Mouse (Mus musculus): ENCODE data around the gene D930048N14Rik. TPM values are rescaled to one million over a fixed set of nuclear protein-coding genes. Genes with fewer than 3 reads are reported as not detected.
A peak's percentile ranks its signal among the peaks of the same experiment; 100 is the strongest.
"Not testable (repeated sequence)": the region's sequence is repeated elsewhere in the genome, so short reads cannot be mapped to it uniquely, and the experiment has no call there.

The D930048N14Rik gene
- polyA plus RNA-seq, 1 experiment from 2014 or later = 3.8 TPM

DNA sequence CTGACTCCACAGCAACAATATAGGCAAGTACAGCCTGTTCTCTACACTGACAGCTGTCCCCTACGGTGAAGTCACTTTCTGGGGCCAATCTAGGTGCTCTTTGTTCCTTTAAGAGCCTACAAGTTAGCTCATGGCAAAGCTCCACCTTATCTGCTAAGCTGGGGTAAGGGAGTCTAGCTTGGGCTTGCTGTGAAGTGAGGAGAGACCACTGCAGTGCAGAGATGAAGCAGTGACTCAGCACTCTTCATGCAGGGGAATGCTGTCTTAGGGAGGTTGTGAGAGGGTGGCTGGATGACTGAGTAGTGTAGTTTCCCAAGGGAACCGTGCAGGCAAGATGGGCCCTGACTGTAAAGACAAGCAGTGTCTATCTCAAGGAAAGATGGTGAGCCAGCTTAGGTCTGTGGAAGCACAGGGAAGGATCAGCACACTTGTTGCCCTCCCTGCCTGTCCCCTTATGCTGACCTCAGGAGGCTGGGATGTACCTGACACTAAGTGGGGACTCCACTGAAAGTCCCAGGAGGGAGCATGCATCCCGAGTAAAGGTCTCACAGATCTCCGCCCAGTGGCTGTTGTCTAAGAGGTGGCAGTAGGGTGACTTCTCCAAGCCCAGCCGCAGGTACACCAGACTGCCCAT lies 25.4 kb upstream of the D930048N14Rik start:
- no peak for ATAC-seq (ENCODE audit: low FRiP score, low TSS enrichment)
- Histone ChIP-seq H3K36me3 (ENCODE audit: control insufficient read depth, insufficient read depth, low read length) (peaks cover 64% of the 10 kb centered on the region), H3K4me2 (replicated peaks; ENCODE audit: low read depth, low read length) (no peak overlapping the region), H3K4me1 (ENCODE audit: control insufficient read depth, insufficient read depth, low read length) (peaks cover 9% of the 10 kb centered on the region), H3K4me3 (ENCODE audit: low read length) (no peak overlapping the region), H3K9me3 (ENCODE audit: control insufficient read depth, low read length) (no peaks in the 10 kb centered on the region), H3K27ac (ENCODE audit: low read depth, low read length) (no peak overlapping the region), H3K9ac (ENCODE audit: low read depth, low read length) (no peak overlapping the region), H3K27me3 (ENCODE audit: control insufficient read depth, insufficient read depth, low read length) (no peaks in the 10 kb centered on the region)
- 78% methylated on average over 5 of the region's 5 CpGs for WGBS

DNA sequence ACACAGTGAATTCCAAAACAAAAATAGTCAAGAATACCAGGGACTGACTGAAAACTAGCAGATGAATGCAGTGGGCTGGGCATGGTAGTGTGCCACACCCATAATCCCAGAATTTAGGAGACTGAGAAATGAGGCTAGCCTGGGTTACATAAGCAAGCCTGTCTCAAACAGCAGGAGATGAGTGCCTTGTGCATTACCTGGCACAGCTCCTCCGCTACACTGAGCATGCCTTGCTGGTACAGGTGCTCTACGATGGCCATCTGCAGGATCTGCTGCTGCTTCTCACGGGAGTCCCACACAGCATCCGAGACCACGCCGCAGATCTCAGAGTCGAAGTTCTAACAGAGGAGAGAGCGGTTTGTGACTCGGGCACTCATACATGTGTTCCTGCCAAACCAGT lies 23.3 kb upstream of the D930048N14Rik start:
- WGBS = 91% methylated on average over 9 of the region's 9 CpGs
- Histone ChIP-seq H3K4me2 (replicated peaks; ENCODE audit: low read depth, low read length) (no peak overlapping the region), H3K27me3 (ENCODE audit: control insufficient read depth, insufficient read depth, low read length) (no peaks in the 10 kb centered on the region), H3K36me3 (ENCODE audit: control insufficient read depth, insufficient read depth, low read length) (peaks cover 59% of the 10 kb centered on the region), H3K9me3 (ENCODE audit: control insufficient read depth, low read length) (no peaks in the 10 kb centered on the region), H3K4me3 (ENCODE audit: low read length) (no peak overlapping the region), H3K4me1 (ENCODE audit: control insufficient read depth, insufficient read depth, low read length) (0 out of 2 replicates have a peak, but pooled peaks cover 3% of the 10 kb centered on the region), H3K27ac (ENCODE audit: low read depth, low read length) (no peak overlapping the region), H3K9ac (ENCODE audit: low read depth, low read length) (no peak overlapping the region)
- no peak for ATAC-seq (ENCODE audit: low FRiP score, low TSS enrichment)

DNA sequence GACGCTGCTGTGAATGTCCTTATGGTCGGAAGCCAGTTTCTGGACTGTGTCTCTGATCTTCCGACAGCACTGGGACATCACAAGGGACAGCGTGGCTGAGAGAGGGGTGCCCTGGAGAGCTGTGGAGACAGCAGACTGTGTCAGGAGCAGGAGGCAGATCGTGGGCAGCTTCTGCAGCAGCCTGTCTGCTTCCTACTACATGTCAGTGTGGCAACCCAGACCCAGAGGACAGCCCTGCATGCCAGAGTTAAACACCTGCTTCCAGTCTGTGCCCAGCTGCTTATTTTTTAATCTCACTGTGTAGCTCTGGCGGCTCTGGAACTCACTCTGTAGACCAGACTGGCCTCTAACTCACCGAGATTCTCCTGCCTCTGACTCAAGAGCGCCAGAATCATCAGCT lies 22.8 kb upstream of the D930048N14Rik start:
- Histone ChIP-seq H3K4me3 (ENCODE audit: low read length) (no peak overlapping the region), H3K27me3 (ENCODE audit: control insufficient read depth, insufficient read depth, low read length) (no peaks in the 10 kb centered on the region), H3K9ac (ENCODE audit: low read depth, low read length) (no peak overlapping the region), H3K4me1 (ENCODE audit: control insufficient read depth, insufficient read depth, low read length) (0 out of 2 replicates have a peak, but pooled peaks cover 5% of the 10 kb centered on the region), H3K4me2 (replicated peaks; ENCODE audit: low read depth, low read length) (no peak overlapping the region), H3K27ac (ENCODE audit: low read depth, low read length) (no peak overlapping the region), H3K9me3 (ENCODE audit: control insufficient read depth, low read length) (no peaks in the 10 kb centered on the region), H3K36me3 (ENCODE audit: control insufficient read depth, insufficient read depth, low read length) (peaks cover 54% of the 10 kb centered on the region)
- WGBS = 88% methylated on average over 8 of the region's 8 CpGs
- no peak for ATAC-seq (ENCODE audit: low FRiP score, low TSS enrichment)

DNA sequence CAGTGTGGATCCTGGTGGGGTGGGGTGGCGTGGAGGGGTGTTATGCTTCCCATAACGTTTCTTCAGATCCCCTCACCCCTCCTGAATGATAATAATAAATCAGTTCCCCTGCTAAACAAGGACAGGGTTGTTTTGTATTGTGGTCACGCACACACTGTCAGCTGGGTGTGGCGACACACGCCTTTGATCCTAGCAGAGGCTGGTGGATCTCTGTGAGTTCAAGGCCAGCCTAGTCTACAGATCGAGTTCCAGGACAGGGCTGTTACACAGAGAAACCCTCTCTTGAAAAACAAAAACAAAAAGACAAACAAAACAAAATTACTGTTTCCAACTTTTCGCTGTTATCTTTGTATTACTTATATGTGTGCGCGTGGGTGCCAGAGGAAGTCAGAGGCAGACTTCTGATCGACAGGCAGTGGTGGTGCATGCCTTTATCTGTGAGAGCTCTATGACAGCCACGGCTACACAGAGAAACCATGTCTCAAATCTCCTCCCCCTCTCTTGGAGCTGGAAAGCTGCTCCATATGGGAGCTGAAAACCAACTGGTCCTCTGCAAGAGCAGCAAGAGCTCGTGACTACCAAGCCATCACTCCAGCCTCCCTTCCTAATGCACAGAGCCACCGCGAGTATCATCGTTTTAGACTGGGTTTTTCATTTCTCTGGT lies 21.0 kb upstream of the D930048N14Rik start:
- H3K9ac ChIP-seq (ENCODE audit: low read depth, low read length) = no peak overlapping the region
- no peak overlapping the region for H3K4me2 ChIP-seq (replicated peaks; ENCODE audit: low read depth, low read length)
- no peak for ATAC-seq (ENCODE audit: low FRiP score, low TSS enrichment)
- 0 out of 2 replicates have a peak, but pooled peaks cover 5% of the 10 kb centered on the region for H3K4me1 ChIP-seq (ENCODE audit: control insufficient read depth, insufficient read depth, low read length)
- 79% methylated on average over 15 of the region's 15 CpGs for WGBS
- H3K4me3 ChIP-seq (ENCODE audit: low read length) = no peak overlapping the region
- no peak overlapping the region for H3K27ac ChIP-seq (ENCODE audit: low read depth, low read length)
- no peaks in the 10 kb centered on the region for H3K27me3 ChIP-seq (ENCODE audit: control insufficient read depth, insufficient read depth, low read length)
- no peaks in the 10 kb centered on the region for H3K9me3 ChIP-seq (ENCODE audit: control insufficient read depth, low read length)
- H3K36me3 ChIP-seq (ENCODE audit: control insufficient read depth, insufficient read depth, low read length) = peaks cover 36% of the 10 kb centered on the region

DNA sequence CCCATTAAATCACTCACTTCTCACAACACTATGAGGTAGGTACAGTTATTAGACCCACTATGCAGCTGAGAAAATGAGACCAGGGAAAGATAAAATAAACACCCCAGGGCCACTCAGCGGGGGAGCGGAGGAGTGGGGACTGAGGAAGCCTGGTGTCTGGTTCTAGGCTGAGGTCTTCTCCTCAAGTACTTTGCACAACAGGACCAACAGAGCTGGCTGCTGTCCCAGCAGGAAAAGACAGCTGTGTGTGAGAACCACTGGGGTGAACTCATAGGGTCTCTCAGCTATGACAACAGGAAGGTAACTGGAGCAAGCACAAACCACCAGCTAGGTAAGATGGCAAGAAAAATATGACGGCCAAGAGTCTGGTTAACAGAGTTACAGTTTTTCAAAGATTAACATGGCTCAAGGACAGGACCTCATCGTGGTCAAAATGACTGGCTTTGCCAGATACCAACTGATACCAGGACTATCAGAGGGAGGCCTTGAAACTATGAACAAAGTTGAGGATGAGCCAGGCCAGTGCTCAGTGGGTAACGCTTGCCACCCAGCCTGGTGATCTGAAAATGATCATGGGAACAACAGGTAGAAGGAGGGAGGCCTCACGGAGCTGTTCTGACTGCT lies 18.5 kb upstream of the D930048N14Rik start:
- H3K27me3 ChIP-seq (ENCODE audit: control insufficient read depth, insufficient read depth, low read length) = no peaks in the 10 kb centered on the region
- peaks cover 14% of the 10 kb centered on the region for H3K36me3 ChIP-seq (ENCODE audit: control insufficient read depth, insufficient read depth, low read length)
- H3K9ac ChIP-seq (ENCODE audit: low read depth, low read length) = no peak overlapping the region
- no peak overlapping the region for H3K4me3 ChIP-seq (ENCODE audit: low read length)
- WGBS = 70% methylated on average over 6 of the region's 6 CpGs
- H3K9me3 ChIP-seq (ENCODE audit: control insufficient read depth, low read length) = no peaks in the 10 kb centered on the region
- no peak for ATAC-seq (ENCODE audit: low FRiP score, low TSS enrichment)
- H3K4me1 ChIP-seq (ENCODE audit: control insufficient read depth, insufficient read depth, low read length) = peaks cover 9% of the 10 kb centered on the region; the same call in 1 of the 2 replicates
- H3K27ac ChIP-seq (ENCODE audit: low read depth, low read length) = peak overlapping the region; percentile 53
- no peak overlapping the region for H3K4me2 ChIP-seq (replicated peaks; ENCODE audit: low read depth, low read length)

DNA sequence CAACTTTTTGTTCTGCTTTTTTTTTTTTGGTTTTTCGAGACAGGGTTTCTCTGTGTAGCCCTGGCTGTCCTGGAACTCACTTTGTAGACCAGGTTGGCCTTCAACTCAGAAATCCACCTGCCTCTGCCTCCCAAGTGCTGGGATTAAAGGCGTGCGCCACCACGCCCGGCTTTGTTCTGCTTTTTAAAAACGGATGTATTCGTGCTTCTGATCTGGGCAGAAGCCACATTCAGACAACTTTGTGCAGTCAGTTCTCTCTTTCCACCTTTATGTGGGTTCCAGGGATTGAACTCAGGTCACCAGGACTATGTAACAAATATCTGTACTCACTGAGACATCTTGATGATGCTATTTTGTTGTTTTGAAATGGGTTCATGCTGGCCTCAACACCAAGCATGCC lies 17.6 kb upstream of the D930048N14Rik start:
- H3K36me3 ChIP-seq (ENCODE audit: control insufficient read depth, insufficient read depth, low read length); H3K9me3 ChIP-seq (ENCODE audit: control insufficient read depth, low read length); H3K4me3 ChIP-seq (ENCODE audit: low read length); H3K27ac ChIP-seq (ENCODE audit: low read depth, low read length); H3K4me2 ChIP-seq (replicated peaks; ENCODE audit: low read depth, low read length); ATAC-seq (ENCODE audit: low FRiP score, low TSS enrichment); H3K9ac ChIP-seq (ENCODE audit: low read depth, low read length); H3K27me3 ChIP-seq (ENCODE audit: control insufficient read depth, insufficient read depth, low read length): not testable (repeated sequence)
- peaks cover 15% of the 10 kb centered on the region; the same call in 1 of the 2 replicates for H3K4me1 ChIP-seq (ENCODE audit: control insufficient read depth, insufficient read depth, low read length)
- WGBS = 92% methylated on average over 7 of the region's 7 CpGs

DNA sequence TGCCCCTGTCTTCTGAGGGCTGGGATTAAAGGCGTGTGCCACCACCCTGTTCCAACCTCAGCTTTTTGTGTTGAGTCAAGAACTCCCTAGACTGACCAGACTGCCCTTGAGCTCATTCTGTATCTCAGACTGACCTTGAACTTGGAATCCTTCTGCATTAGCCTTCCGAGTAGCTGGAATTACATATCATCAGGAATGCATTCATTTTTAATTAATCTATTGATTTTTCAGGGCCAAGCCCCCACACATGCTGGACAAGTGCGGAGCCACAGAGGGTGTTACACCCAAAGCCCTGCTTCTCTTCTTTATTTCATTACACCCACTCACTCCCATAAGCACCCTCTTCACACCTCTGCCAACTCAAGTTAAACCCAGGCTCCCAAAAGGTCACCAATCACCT lies 17.0 kb upstream of the D930048N14Rik start:
- WGBS = 90% methylated on average over 3 of the region's 3 CpGs
- Histone ChIP-seq H3K27ac (ENCODE audit: low read depth, low read length) (no peak overlapping the region), H3K4me3 (ENCODE audit: low read length) (no peak overlapping the region), H3K9ac (ENCODE audit: low read depth, low read length) (no peak overlapping the region), H3K9me3 (ENCODE audit: control insufficient read depth, low read length) (no peaks in the 10 kb centered on the region), H3K4me1 (ENCODE audit: control insufficient read depth, insufficient read depth, low read length) (peaks cover 20% of the 10 kb centered on the region; the same call in 1 of the 2 replicates), H3K36me3 (ENCODE audit: control insufficient read depth, insufficient read depth, low read length) (peaks cover 4% of the 10 kb centered on the region; the same call in 1 of the 2 replicates), H3K27me3 (ENCODE audit: control insufficient read depth, insufficient read depth, low read length) (no peaks in the 10 kb centered on the region), H3K4me2 (replicated peaks; ENCODE audit: low read depth, low read length) (no peak overlapping the region)
- no peak for ATAC-seq (ENCODE audit: low FRiP score, low TSS enrichment)

DNA sequence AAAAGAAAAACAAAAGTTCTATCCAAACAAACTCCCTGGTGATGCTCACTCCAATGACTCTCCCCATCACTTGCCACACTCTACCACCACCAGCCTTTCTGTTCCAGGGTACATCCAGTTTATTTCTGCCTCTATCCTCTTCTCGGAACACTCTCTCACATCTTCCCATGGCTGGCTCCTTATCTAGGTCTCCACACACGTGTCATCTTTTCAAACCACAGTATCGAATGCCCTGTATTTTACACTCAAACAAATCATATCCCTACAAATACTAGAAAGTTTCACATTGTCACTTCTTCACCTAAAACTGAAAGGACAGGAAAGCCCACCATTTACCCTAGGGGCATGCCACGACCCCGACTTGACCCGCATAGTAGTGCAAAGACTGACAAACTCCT lies 15.6 kb upstream of the D930048N14Rik start:
- Histone ChIP-seq H3K4me1 (ENCODE audit: control insufficient read depth, insufficient read depth, low read length) (peaks cover 20% of the 10 kb centered on the region; the same call in 1 of the 2 replicates), H3K27me3 (ENCODE audit: control insufficient read depth, insufficient read depth, low read length) (no peaks in the 10 kb centered on the region), H3K4me3 (ENCODE audit: low read length) (peak overlapping the region; percentile 71), H3K9ac (ENCODE audit: low read depth, low read length) (peak overlapping the region; percentile 75), H3K9me3 (ENCODE audit: control insufficient read depth, low read length) (no peaks in the 10 kb centered on the region), H3K27ac (ENCODE audit: low read depth, low read length) (peak overlapping the region; percentile 51; the same call in 1 of the 2 replicates), H3K36me3 (ENCODE audit: control insufficient read depth, insufficient read depth, low read length) (no peaks in the 10 kb centered on the region), H3K4me2 (replicated peaks; ENCODE audit: low read depth, low read length) (peak overlapping the region; percentile 57)
- ATAC-seq (ENCODE audit: low FRiP score, low TSS enrichment) = no peak
- 19% methylated on average over 6 of the region's 6 CpGs for WGBS
